Comparison of ENCODE assay signal across 9 mouse cellular contexts in genomic region chr17:83020576-83020975, GRCm38 (mm10).
DNase-seq lines count a peak whose midpoint lies in the region; ATAC-seq and TF ChIP-seq lines count a peak whose summit lies in the region.
"Had no signal": no experiment of that assay in that cellular context is flagged by ENCODE, and none has a peak within 500 bp of the region (broad histone marks: within the 10 kb centered on the region; RNA-seq: fewer than 3 reads in every experiment).

No protein-coding gene starts in this region.

- peaks cover 30% of the 10 kb centered on the region for H3K27me3 ChIP-seq in limb, embryonic 13.5 days
- H3K27me3 ChIP-seq in limb, embryonic 10.5 days (ENCODE audit: low read depth, poor library complexity, severe bottlenecking) = 0 out of 2 replicates have a peak, but pooled peaks cover 3% of the 10 kb centered on the region
- no peaks in the 10 kb centered on the region for H3K27me3 ChIP-seq in liver, postnatal 0 days (ENCODE audit: insufficient read depth, low read length)
- H3K27me3 ChIP-seq: neural tube, embryonic 12.5 days had no signal

- H3K4me1 ChIP-seq in limb, embryonic 13.5 days = 0 out of 2 replicates have a peak, but pooled peaks cover 8% of the 10 kb centered on the region
- no peaks in the 10 kb centered on the region for H3K4me1 ChIP-seq in limb, embryonic 10.5 days
- H3K4me1 ChIP-seq in liver, postnatal 0 days (ENCODE audit: insufficient read depth) = peaks cover under 1% of the 10 kb centered on the region; the same call in 1 of the 2 replicates
- H3K4me1 ChIP-seq: neural tube, embryonic 12.5 days had no signal

- WGBS in limb, embryonic 13.5 days = 56% methylated on average over 10 of the region's 10 CpGs
- 84% methylated on average over 10 of the region's 10 CpGs for WGBS in limb, embryonic 10.5 days
- WGBS in liver, postnatal 0 days (ENCODE audit: insufficient replicate concordance) = 74% methylated on average over 10 of the region's 10 CpGs

- H3K4me3 ChIP-seq in limb, embryonic 13.5 days = no peak overlapping the region
- no peak overlapping the region for H3K4me3 ChIP-seq in limb, embryonic 10.5 days
- no peak overlapping the region for H3K4me3 ChIP-seq in liver, postnatal 0 days (ENCODE audit: low read depth, low read length)
- H3K4me3 ChIP-seq: neural tube, embryonic 12.5 days had no signal

- H3K9ac ChIP-seq in limb, embryonic 13.5 days = no peak overlapping the region
- H3K9ac ChIP-seq in liver, postnatal 0 days (replicated peaks) = no peak overlapping the region
- H3K9ac ChIP-seq: neural tube, embryonic 12.5 days had no signal

- intact Hi-C loops in heart, postnatal 10 days (cut with DNase I) = loop anchor here (10.0 kb wide), 1 partner anchor 614 kb away; the partner anchor contains the start of gene Kcng3

- H3K27ac ChIP-seq in limb, embryonic 13.5 days = no peak overlapping the region
- H3K27ac ChIP-seq in limb, embryonic 10.5 days = no peak overlapping the region
- H3K27ac ChIP-seq in liver, postnatal 0 days (ENCODE audit: low read depth) = no peak overlapping the region
- H3K27ac ChIP-seq: neural tube, embryonic 12.5 days had no signal

- no peaks in the 10 kb centered on the region for H3K36me3 ChIP-seq in limb, embryonic 13.5 days
- H3K36me3 ChIP-seq in limb, embryonic 10.5 days = no peaks in the 10 kb centered on the region
- H3K36me3 ChIP-seq in liver, postnatal 0 days (replicated peaks; ENCODE audit: insufficient read depth, low read length) = no peaks in the 10 kb centered on the region
- H3K36me3 ChIP-seq: neural tube, embryonic 12.5 days had no signal

- no peak overlapping the region for H3K4me2 ChIP-seq in limb, embryonic 13.5 days (replicated peaks)
- no peak overlapping the region for H3K4me2 ChIP-seq in liver, postnatal 0 days (ENCODE audit: low read depth, low read length)
- H3K4me2 ChIP-seq: neural tube, embryonic 12.5 days had no signal

- H3K9me3 ChIP-seq in limb, embryonic 13.5 days = no peaks in the 10 kb centered on the region
- H3K9me3 ChIP-seq in limb, embryonic 10.5 days (replicated peaks) = no peaks in the 10 kb centered on the region
- H3K9me3 ChIP-seq in liver, postnatal 0 days (ENCODE audit: low read length) = no peaks in the 10 kb centered on the region
- H3K9me3 ChIP-seq: neural tube, embryonic 12.5 days had no signal

- ATAC-seq in limb, embryonic 13.5 days (ENCODE audit: low FRiP score, low read depth) = peak; percentile 68
- no peak for ATAC-seq in liver, postnatal 0 days

- DNase-seq in limb, embryonic 10.5 days (ENCODE audit: low spot score) = no peak
- peak; percentile 31 for DNase-seq in cerebellum, adult 8-10 months
- peak; percentile 67 to 76 for DNase-seq in heart, postnatal 10 days
- DNase-seq in lung, postnatal 14 days = peak; percentile 70
- no peak for DNase-seq in c-Kit-positive CD71-positive TER-119-positive erythroid progenitor cells, embryonic 14.5 days (ENCODE audit: low spot score)
- no peak for DNase-seq in spleen, postnatal 14 days (ENCODE audit: low spot score in 2 of 2)
- DNase-seq in liver, postnatal 0 days = no peak

- TF ChIP-seq CTCF in liver, postnatal 0 days (IDR thresholded peaks at IDR 0.05; ENCODE audit: low read depth) = no peak

- TF ChIP-seq EP300 in liver, postnatal 0 days (IDR thresholded peaks at IDR 0.05; ENCODE audit: low read depth) = no peak

Comparison
In these comparisons a context has a peak if more than half of its experiments do, and no peak if none do; other contexts are left out.
1. DNase-seq: peak in cerebellum, adult 8-10 months (single experiment), heart, postnatal 10 days (2 of 2) and lung, postnatal 14 days (single experiment); none in limb, embryonic 10.5 days (single experiment), c-Kit-positive CD71-positive TER-119-positive erythroid progenitor cells, embryonic 14.5 days (single experiment), spleen, postnatal 14 days (0 of 2) and liver, postnatal 0 days (single experiment).